Mouse (Mus musculus): ENCODE results near the gene Sephs2. TPM values are rescaled to one million over a fixed set of nuclear protein-coding genes. Genes with fewer than 3 reads are reported as not detected.
A peak's percentile ranks its signal among the peaks of the same experiment; 100 is the strongest.
"Not testable (repeated sequence)": the region's sequence is repeated elsewhere in the genome, so short reads cannot be mapped to it uniquely, and the experiment has no call there.

Sephs2 gene
- polyA plus RNA-seq, 1 experiment = 16.2 TPM

GRCm38 (mm10) chr7:127259186-127259905 lies 14.5 kb downstream of the Sephs2 start:
- TF ChIP-seq CTCF (IDR thresholded peaks at IDR 0.05; ENCODE audit: insufficient read depth, low read length) = no peak
- no peak for TF ChIP-seq POLR2A (IDR thresholded peaks at IDR 0.05; ENCODE audit: borderline replicate concordance, extremely low read depth, low read depth, low read length)
- Histone ChIP-seq H3K4me3 (replicated peaks; ENCODE audit: extremely low read depth, low read depth, low read length) (no peak overlapping the region), H3K4me1 (ENCODE audit: control insufficient read depth, insufficient read depth, low read length) (peaks cover 4% of the 10 kb centered on the region; the same call in 1 of the 2 replicates)
- DNase-seq = no peak
- WGBS = 68% methylated on average over 8 of the region's 8 CpGs

GRCm38 (mm10) chr7:127256518-127256917 lies 17.3 kb downstream of the Sephs2 start:
- WGBS = 83% methylated on average over 5 of the region's 5 CpGs
- no peak for TF ChIP-seq POLR2A (IDR thresholded peaks at IDR 0.05; ENCODE audit: borderline replicate concordance, extremely low read depth, low read depth, low read length)
- no peak for TF ChIP-seq CTCF (IDR thresholded peaks at IDR 0.05; ENCODE audit: insufficient read depth, low read length)
- Histone ChIP-seq H3K4me1 (ENCODE audit: control insufficient read depth, insufficient read depth, low read length) (peaks cover 4% of the 10 kb centered on the region; the same call in 1 of the 2 replicates), H3K4me3 (replicated peaks; ENCODE audit: extremely low read depth, low read depth, low read length) (no peak overlapping the region)
- DNase-seq = no peak

GRCm38 (mm10) chr7:127255965-127256364 lies 17.9 kb downstream of the Sephs2 start:
- no peak for DNase-seq
- H3K4me1 ChIP-seq (ENCODE audit: control insufficient read depth, insufficient read depth, low read length) = peaks cover 1% of the 10 kb centered on the region; the same call in 1 of the 2 replicates
- WGBS = 90% methylated on average over 2 of the region's 2 CpGs
- H3K4me3 ChIP-seq (replicated peaks; ENCODE audit: extremely low read depth, low read depth, low read length) = no peak overlapping the region
- no peak for TF ChIP-seq POLR2A (IDR thresholded peaks at IDR 0.05; ENCODE audit: borderline replicate concordance, extremely low read depth, low read depth, low read length)
- TF ChIP-seq CTCF (IDR thresholded peaks at IDR 0.05; ENCODE audit: insufficient read depth, low read length) = no peak

- DNase-seq = no peak
- Histone ChIP-seq H3K4me3 (replicated peaks; ENCODE audit: extremely low read depth, low read depth, low read length) (no peak overlapping the region), H3K4me1 (ENCODE audit: control insufficient read depth, insufficient read depth, low read length) (no peaks in the 10 kb centered on the region; the same call in 1 of the 2 replicates)
- TF ChIP-seq POLR2A (IDR thresholded peaks at IDR 0.05; ENCODE audit: borderline replicate concordance, extremely low read depth, low read depth, low read length) = 0 out of 2 replicates have a peak, but pooled peaks have one; percentile 17
- TF ChIP-seq CTCF (IDR thresholded peaks at IDR 0.05; ENCODE audit: insufficient read depth, low read length) = no peak
- 16% methylated on average over 4 of the region's 4 CpGs for WGBS
Measured at GRCm38 (mm10) chr7:127255008-127255407, 18.8 kb downstream of the Sephs2 start.

DNA sequence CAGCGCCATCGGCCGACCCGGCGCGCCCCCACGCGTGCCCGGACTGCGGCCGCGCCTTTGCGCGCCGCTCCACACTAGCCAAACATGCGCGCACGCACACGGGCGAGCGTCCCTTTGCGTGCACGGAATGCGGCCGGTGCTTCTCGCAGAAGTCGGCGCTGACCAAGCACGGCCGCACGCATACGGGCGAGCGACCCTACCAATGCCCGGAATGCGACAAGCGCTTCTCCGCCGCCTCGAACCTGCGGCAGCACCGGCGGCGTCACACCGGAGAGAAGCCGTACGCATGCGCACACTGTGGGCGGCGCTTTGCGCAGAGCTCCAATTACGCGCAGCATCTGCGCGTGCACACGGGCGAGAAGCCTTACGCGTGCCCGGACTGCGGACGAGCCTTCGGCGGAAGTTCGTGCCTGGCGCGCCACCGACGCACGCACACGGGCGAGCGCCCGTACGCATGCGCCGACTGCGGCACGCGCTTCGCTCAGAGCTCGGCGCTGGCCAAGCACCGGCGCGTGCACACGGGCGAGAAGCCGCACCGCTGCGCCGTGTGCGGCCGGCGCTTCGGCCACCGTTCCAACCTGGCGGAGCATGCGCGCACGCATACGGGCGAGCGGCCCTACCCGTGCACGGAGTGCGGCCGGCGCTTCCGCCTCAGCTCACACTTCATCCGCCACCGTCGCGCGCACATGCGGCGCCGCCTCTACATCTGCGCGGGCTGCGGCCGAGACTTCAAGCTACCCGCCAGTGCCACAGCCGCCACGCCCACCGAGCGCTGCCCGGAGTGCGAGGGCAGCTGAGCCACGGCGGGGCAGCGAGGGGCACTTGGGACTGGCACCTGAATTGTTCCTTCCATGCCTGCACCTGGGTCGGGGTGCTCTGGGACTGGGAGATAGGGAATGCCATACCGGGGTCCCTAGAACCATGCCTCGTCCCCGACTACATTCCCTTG lies 19.8 kb downstream of the Sephs2 start:
- DNase-seq = peak; percentile 91
- under 1% methylated on average over 136 of the region's 136 CpGs for WGBS
- TF ChIP-seq POLR2A (IDR thresholded peaks at IDR 0.05; ENCODE audit: borderline replicate concordance, extremely low read depth, low read depth, low read length) (peak; percentile 70; the same call in 1 of the 2 replicates), CTCF (IDR thresholded peaks at IDR 0.05; ENCODE audit: insufficient read depth, low read length) (no peak)
- Histone ChIP-seq H3K4me1 (ENCODE audit: control insufficient read depth, insufficient read depth, low read length) (no peaks in the 10 kb centered on the region; the same call in 1 of the 2 replicates), H3K4me3 (replicated peaks; ENCODE audit: extremely low read depth, low read depth, low read length) (peak overlapping the region; percentile 86)

GRCm38 (mm10) chr7:127253341-127253740 lies 20.5 kb downstream of the Sephs2 start:
- peak overlapping the region; percentile 86 for H3K4me3 ChIP-seq (replicated peaks; ENCODE audit: extremely low read depth, low read depth, low read length)
- WGBS = 74% methylated on average over 6 of the region's 6 CpGs
- H3K4me1 ChIP-seq (ENCODE audit: control insufficient read depth, insufficient read depth, low read length) = no peaks in the 10 kb centered on the region; the same call in 1 of the 2 replicates
- TF ChIP-seq POLR2A (IDR thresholded peaks at IDR 0.05; ENCODE audit: borderline replicate concordance, extremely low read depth, low read depth, low read length) = no peak
- TF ChIP-seq CTCF (IDR thresholded peaks at IDR 0.05; ENCODE audit: insufficient read depth, low read length) = no peak
- DNase-seq = no peak

DNA sequence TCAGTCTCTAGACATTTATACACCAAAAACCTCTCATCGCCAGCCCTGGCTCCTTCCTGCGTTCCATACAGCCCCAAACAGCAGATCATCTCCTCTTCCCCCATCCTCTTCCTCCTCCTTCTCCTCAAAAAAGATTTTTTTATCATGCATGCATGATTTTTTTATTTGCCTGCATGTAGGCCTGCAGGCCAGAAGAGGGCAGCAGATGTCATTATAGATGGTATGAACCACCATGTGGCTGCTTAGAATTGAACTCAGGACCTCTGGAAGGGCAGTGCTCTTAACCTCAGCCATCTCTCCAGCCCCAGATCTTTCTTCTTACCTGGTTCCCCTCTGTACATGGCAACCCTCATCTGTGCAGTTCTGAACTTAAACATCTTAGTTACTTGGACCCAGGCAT lies 21.4 kb downstream of the Sephs2 start:
- WGBS = 79% methylated on average over 2 of the region's 2 CpGs
- no peak for DNase-seq
- Histone ChIP-seq H3K4me1 (ENCODE audit: control insufficient read depth, insufficient read depth, low read length) (no peaks in the 10 kb centered on the region; the same call in 1 of the 2 replicates), H3K4me3 (replicated peaks; ENCODE audit: extremely low read depth, low read depth, low read length) (no peak overlapping the region)
- TF ChIP-seq CTCF (IDR thresholded peaks at IDR 0.05; ENCODE audit: insufficient read depth, low read length) = peak; percentile 35; the same call in 1 of the 2 replicates
- no peak for TF ChIP-seq POLR2A (IDR thresholded peaks at IDR 0.05; ENCODE audit: borderline replicate concordance, extremely low read depth, low read depth, low read length)

GRCm38 (mm10) chr7:127250511-127250910 lies 23.3 kb downstream of the Sephs2 start:
- 88% methylated on average over 8 of the region's 8 CpGs for WGBS
- DNase-seq; H3K4me3 ChIP-seq (replicated peaks; ENCODE audit: extremely low read depth, low read depth, low read length); H3K4me1 ChIP-seq (ENCODE audit: control insufficient read depth, insufficient read depth, low read length): not testable (repeated sequence)

- peak overlapping the region; percentile 94 for H3K4me3 ChIP-seq (replicated peaks; ENCODE audit: extremely low read depth, low read depth, low read length)
- TF ChIP-seq POLR2A (IDR thresholded peaks at IDR 0.05; ENCODE audit: borderline replicate concordance, extremely low read depth, low read depth, low read length) (0 out of 2 replicates have a peak, but pooled peaks have one; percentile 23), CTCF (IDR thresholded peaks at IDR 0.05; ENCODE audit: insufficient read depth, low read length) (no peak)
- DNase-seq = no peak
- 10% methylated on average over 33 of the region's 33 CpGs for WGBS
- peaks cover 10% of the 10 kb centered on the region for H3K4me1 ChIP-seq (ENCODE audit: control insufficient read depth, insufficient read depth, low read length)
Measured at GRCm38 (mm10) chr7:127244658-127245510, 29.0 kb downstream of the Sephs2 start.

All from lung, adult 2 months (tissue).